Mouse (Mus musculus) erythroblast, embryonic 14.5 days (primary cell): Measurements from ENCODE around the gene Scn1a.

Source experiments
- GATA1 ChIP-seq: IDR thresholded peaks from 2 replicates; pipeline ENCODE4 v1.6.1; 2012; ENCODE audit warnings: low read length, inconsistent platforms, mixed read lengths
- TAL1 ChIP-seq: IDR thresholded peaks from 3 replicates; pipeline ENCODE4 v1.6.1; 2012; ENCODE audit warnings: low read length, inconsistent platforms, mixed read lengths

DNA sequence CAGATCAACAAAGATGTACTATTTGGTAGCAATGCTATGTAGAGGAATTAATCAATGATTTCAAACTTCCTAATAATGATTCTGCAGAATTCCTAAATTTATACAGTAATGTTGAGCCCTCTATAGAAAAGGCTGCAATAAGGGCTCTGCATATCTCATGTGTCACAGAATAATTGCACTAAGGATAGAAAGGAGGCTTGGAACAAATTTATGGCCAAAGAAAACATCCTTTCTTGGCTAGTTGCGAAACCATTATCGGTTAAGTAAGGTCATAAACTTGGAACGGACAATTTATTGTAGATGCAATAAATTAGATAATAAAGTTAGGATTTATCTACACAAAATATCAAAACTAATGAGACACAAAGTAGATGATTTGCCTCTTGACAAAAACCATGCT, 24.8 kb upstream of the Scn1a start:
- TF ChIP-seq GATA1 (no peak), TAL1 (no peak)
